Mouse (Mus musculus): Measurements from ENCODE around the gene Slc6a9.

Slc6a9 gene

DNA sequence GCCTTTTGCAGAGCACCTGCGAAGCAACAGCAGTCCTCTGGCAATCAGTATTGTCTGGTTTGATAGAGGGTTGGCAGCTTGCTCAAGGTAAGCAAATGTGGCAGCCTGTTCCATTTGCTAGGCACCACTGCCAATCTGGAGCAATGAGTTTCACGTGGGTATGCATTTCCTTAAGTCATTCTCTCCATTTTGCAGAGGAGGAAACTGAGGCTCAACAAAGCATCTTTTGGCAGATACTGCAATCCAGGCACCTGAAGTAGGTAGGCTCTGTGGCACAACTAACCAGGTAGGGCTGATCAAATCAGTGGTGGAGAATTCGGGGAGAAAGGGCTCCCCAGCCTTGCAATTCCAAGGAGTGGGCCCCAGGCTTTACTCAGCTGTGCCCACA, at the start of gene Slc6a9:
TSS of gene Slc6a9 (plus strand) at position 50 of the 388 bp plus-strand sequence.
- peak in 1 of 2 experiments; percentile 35 for DNase-seq (ENCODE audit: low spot score in 2 of 2)

DNA sequence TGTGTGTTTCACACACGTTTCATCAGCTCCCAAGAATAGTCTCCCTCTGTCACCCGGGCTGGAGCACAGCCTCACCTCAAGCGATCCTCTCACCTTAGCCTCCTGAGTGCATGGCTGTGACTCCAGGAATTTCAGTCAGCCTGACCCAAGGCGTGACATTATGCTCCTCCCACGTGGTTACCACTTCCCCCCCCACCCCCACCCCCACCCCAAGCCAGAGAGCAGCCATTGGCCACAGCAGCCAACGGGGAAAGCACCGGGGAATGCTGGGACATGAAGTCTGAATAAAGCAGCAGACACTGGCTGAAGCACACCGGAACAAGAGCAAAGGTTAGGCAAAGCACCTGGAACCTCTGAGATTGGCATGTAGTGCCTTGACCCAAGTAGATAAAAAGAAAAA, 47.3 kb upstream of the Slc6a9 start:
- no peak for DNase-seq (ENCODE audit: low spot score in 2 of 2)

DNA sequence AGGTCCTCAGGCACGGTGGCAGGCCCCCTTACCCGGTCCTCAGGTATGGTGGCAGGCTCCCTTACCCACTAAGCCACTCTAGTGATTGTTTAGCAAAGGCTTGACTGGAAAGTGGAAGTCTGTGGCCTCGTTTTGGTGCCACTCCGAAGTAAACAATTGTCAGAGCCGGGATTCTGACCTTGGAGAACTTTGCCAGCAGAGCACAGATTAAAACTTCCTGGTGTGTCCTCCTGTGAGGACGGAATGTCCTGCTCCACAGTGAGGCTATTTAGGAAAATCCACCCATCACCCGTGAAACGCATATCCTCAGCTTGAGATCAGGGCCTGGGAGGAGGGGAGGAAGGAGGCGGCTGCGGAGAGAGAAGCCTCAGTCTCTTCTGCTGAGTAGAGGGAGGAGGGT, 46.0 kb upstream of the Slc6a9 start:
- DNase-seq (ENCODE audit: low spot score in 2 of 2), result no peak

DNA sequence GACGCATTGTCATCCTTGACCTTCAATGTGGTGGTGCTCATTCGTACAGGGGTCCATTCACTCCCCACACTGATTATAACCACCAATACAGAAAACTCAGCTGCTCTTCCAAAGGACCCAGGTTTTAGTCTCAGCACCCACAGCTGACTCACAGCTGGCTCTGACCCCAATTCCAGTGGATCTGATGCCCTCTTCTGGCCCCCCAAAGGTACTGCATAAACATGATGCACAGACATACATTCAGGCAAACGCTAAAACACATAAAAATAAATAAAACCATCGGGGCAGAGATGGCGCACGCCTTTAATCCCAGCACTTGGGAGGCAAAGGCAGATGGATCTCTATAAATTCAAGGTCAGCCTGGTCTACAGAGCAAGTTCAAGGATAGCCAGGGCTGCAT, 34.4 kb upstream of the Slc6a9 start:
- no peak for DNase-seq (ENCODE audit: low spot score in 2 of 2)

DNA sequence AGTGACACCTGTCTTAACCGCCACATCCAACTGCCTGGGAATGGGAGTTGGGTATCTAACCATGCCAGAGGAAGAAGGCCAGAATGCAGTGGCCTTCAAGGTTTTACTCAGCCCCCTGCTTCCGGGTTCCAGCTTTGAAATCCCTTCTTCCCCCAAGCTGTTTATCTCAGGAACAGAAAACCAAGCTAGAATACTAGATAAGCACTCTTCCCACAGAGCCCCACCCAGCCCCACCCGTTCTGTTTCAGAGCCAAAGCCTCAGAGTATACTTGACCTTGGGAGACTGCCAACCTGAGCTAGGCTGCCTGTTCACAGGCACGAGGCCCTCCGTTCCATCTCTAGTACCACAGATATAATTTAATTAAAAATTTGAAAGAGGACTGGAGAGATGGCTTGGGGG, 27.3 kb upstream of the Slc6a9 start:
- DNase-seq (ENCODE audit: low spot score in 2 of 2), result peak in 1 of 2 experiments; percentile 56

DNA sequence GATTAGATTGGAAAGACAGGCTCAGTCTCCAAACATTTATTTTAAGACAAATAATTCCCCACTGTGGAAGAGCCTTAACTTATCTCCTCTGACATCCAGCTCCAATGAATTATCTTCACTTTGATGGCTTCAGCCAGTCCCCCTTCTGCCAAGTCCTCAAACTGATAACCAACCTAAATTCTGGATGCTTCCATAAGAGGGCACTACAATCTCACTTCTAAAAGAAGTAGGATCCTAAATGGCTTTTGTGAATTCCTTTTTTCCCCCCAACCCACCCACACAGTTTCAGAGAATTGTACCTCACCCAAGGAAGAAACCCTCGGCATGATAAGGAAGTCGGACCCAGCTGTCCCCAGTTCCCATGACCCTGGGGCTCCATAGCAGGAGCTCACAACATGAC, 23.4 kb upstream of the Slc6a9 start:
- DNase-seq (ENCODE audit: low spot score in 2 of 2), result no peak

DNA sequence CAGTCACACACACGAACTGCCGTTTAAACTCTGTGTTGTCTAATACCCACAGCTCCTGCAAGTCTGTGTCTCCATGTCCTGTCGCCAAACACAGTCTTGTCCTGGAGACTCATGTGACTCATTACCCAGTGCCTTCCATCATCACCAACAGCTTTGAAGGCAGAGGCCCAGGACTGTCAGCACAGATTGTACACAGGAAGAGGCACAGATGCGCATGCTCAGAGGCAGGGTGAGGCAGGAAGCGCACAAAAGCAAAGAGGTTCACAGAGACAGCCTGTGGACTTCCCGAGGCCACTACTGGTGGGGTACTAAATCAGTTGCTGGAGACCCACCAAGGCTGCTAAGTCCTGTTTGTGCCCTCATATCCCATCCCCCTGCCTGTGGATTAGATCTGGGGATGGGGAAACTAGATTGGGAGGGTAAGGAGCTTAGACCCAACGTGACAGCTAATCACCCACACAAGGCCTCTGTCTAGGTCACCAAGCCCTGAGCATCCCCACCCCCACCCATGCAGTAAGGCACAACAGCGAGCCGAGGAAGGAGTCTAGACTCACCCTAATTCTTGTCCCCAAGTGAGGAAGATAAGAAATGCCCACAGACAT, 20.6 kb upstream of the Slc6a9 start:
- DNase-seq (ENCODE audit: low spot score in 2 of 2), result peak in 1 of 2 experiments; percentile 41

DNA sequence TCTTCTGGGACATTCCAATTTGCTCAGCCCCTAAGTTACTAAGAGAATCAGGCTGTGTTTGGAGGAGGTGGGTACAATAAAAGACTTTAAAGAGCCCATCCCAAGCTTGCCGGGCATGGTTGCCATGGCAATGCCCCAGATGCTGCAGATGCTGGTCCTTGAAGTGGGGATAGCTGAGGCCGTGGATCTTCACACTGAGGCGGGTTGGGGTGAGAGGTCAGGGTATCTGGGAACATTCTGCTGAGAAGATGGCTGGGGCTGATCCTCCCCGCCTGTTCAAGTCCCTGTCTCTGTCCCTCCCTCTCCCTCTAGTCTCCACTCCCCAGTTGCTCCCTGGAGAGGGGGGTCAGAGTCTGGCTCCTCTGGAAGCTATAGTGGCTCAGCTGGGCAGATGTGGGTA, 20.0 kb upstream of the Slc6a9 start:
- DNase-seq (ENCODE audit: low spot score in 2 of 2), result no peak

DNA sequence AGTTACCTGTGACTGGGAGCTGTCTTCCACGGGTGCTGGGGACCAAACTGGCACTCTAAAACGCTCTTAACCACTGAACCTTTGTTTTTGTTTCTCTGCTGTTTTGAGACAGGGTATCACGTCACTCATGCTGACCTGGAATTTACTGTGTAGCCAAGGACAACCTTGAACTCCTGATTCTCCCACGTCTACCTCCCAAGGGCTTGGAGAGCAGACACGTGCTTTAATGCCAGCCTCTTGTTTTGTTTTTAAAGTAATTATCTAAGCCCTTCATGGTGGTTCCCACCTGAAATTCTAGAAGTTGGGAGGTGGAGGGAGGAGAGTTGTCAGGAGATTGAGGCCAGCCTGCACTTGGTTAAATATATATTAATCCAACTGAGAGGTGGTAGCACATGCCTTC, 17.5 kb upstream of the Slc6a9 start:
- DNase-seq (ENCODE audit: low spot score in 2 of 2), result no peak

DNA sequence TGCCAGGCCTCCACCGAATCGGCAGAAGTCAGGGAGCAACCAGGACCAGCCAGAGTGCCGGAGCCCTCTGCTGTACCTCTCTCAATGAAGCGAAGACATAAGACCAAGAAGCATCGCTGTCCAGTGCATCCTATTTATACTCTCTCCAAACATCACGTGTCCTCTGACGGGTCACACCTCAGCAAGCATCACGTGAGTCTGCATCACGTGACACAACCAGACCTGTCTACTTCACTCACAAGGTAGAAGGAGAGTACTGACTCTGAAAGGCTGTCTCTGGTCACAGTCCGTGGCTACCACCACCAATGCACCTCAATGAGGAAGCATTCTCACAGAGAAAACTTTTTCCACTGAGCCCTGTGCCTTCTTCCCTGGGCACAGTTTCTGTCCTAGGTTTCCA, 16.3 kb upstream of the Slc6a9 start:
- DNase-seq (ENCODE audit: low spot score in 2 of 2), result no peak

DNA sequence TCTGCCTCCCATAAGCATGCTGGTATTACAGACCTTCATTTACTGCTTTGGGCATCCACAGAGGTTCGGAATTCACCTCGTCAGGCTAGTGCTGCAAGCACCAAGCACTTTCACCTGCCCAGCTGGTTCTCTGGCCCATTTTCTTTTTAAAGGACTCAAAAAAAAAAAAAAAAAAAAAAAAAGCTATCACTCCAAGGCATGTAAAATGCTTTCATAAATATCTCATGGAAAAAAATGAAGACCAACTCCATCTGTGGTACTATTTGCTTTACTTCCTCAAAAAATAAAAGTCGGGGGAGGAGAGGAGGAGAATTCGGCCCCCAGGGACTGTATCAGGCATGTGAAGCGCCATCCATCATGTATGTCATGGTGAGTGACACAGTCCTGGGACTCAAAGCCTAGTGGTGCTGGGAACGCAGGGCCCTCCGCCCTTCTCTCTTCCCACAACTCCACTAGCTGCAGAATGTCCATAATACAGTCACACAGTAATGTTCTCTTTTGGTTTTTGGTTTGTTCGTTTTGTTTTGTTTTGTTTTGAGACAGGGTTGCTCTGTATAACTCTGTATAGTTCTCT, 5.6 kb upstream of the Slc6a9 start:
- no peak for DNase-seq (ENCODE audit: low spot score in 2 of 2)

DNA sequence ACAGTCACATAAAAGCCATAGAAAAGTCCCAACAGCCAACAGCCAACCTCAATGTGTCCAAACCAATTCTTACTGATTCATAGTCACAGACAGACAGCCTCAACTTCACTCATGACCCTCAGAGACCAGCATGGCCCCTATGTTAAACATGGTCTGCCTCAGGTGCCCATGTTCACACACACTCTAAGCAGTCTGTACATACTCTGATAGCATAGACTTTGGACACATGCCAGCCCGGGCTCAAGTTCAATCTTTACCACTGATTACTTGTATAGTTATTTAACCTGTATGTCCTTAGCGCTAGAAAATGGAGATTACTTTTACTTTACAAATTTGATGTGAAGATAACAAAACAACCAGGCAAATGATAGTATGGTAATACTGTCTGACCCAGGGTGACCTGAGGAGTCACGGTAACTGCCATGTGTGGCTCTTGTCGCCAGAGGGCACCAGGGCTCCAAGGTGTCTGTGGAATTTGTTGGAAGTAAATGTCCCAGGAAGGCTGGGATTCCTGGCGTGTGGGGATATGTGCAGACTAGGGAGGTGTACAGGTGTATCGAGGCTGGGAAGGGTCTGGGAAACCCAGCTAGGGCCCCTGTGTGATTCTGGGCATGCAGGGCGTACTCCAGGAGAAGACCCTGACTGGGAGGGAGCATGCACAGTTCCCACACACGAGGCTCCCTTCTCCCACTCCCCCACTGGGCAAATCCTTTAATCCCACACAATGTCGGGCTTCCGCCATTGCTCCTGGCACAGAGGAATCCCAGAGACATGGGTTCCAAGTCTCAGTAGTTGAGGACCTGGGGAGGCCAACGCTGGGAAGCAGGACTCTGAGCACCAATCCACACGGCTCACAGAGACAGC, 4.8 kb upstream of the Slc6a9 start:
- peak; percentile 75 to 86 for DNase-seq (ENCODE audit: low spot score in 2 of 2)

DNA sequence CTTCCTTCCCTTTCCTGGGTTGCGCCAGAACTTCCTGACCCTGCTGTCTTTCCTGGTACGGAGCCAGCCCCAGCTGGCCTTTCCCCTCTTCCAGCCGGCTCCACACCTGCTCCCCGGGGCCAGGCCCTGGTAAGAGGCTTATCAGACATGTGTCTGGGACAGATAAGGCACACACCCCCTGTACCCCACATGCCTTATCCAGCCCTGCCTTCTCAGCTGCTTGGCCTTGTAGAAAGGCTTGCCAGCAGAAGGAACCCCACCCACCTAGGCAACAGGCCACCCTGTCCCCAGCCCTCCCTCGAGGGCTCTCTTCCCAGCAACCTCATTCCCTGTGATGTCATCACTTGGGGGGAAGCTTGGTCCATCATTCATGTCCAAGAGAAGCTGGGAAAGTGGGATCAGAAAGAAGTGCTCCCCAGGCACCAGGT, 4.2 kb upstream of the Slc6a9 start:
- peak; percentile 74 to 86 for DNase-seq (ENCODE audit: low spot score in 2 of 2)

DNA sequence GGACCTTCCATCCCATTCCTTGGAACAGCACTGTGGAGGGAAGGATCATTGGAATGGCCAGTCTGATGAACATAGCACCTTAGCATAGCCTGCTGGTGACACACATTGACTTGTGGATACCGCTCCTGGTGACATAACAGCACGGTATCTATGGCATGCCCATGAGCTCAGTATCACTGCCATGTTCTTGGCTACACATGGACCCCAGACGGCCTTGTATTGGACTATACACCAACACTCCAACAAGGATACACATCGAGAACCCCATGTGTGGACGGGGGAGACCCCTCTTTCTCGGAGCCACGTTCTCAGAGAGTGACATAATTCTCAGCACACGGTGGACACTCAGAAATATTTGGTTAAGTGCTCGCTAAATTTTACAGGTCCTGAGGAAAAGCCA, 3.5 kb upstream of the Slc6a9 start:
- no peak for DNase-seq (ENCODE audit: low spot score in 2 of 2)

DNA sequence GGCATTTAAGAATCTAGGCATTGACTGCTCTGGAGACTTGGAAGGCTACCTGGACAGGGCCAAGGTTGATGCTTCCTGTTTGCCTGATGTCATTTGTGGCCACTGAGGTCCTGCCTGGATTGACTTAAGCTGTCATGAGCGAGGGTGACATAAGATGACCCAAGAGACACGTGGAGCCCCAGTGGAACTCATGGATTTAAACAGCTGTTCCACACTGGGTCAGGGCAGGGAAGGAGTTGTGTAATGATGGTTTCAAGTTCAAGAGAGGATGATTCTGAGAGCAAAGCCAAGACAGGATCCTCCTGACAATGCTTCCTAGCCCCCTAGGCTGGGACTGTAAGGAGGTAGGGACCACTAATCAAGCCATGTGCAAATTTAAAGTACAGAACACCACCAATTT, 2.8 kb upstream of the Slc6a9 start:
- DNase-seq (ENCODE audit: low spot score in 2 of 2), result no peak

DNA sequence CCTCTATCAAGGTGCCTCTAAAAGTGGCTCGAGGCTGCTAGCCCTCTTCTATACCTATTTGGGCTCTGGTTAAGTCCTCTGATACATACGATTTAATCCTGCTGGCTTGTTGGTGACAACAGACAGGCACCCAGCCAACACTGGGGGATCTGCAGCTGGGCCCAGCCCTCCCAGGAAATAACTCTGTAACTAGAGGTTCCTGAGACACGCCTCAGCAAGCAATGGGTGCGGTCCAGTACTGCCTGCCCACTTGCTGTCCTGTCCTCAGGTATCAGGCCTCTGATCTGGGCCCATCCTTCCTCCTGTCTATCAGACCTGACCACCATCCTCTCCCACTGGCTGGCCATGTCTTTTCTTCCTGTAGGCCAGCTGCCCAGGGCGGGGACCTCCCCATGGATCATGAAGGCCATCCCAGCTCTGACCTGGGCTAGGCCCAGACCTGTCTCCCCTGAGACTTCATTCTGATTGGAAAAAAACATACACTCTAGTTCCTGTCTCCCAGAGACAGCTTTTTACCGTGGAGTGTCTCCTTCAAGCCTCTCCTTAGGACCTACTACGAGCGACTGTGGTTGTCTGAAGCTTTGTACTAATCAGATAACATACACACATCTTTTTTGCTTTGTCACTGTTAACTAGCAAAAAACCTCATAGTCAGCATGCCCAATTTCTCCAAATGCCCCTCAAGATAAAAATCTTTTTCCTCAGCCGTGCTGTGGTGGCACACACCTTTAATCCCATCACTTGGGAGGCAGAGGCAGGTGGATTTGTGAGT, 2.2 kb upstream of the Slc6a9 start:
- DNase-seq (ENCODE audit: low spot score in 2 of 2), result peak; percentile 71 to 77

DNA sequence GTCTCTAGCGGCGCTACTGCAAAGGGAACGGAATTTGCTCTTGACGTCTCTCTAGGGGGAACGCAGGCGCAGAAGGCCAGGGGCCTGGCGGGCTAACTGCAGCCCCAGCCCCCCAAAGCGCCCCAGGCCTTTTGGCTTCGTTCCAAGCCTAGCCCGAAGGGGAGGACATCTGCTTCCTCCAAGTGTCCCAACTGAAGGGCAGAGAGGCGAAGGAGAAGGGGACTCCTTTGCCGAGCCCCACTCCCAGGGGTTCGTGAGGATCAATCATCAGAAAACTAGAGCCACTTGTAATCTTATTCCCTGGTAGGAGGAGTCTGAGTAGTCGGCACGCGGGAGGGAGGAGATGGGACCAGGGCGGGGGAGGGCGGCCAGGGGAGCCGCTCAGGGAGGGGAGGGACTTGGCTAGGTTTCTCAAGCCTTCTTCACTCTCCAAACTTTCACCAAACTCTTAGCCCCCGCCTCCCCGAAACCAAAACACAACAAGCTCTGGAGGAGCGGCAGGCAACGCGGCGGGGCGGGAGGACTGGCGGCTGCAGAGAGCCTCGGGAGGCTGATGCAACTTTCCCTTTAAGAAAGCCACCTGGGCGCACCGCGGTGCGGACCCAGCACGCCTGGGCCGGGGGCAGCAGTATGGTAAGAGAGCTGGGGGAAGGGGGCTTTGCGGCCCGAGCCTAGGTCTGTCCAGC, 682 bp downstream of the Slc6a9 start:
- peak; percentile 76 to 89 for DNase-seq (ENCODE audit: low spot score in 2 of 2)

DNA sequence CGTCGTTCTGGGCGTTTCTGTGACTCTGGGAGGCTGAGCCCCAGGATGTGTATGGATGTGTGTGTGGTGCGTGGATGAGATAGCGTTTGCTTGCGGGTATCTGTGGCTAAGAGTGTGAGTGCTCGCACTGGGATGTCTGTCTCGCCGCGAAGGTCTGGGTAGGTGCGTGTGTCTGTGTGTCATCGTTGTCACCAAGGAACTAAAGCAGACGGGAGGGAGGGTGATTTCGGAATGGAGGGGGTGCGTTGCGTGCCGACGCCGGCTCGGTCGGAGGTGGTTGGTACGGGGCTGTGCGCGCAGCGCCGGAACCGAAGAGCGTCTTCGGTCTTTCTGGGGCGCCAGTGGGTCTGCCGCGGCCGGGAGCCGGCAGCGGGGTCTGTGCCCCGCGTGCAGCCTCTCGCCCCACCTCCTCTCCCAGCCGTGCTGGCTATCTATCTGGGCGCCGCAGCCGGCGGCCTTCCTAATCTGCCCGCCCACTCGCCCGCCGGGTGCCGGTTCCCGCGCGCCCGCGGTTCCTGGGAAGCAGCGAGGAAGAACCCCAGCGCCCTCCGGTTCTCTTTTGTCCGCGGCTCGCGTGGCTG, 1.3 kb downstream of the Slc6a9 start:
- peak; percentile 77 to 86 for DNase-seq (ENCODE audit: low spot score in 2 of 2)

DNA sequence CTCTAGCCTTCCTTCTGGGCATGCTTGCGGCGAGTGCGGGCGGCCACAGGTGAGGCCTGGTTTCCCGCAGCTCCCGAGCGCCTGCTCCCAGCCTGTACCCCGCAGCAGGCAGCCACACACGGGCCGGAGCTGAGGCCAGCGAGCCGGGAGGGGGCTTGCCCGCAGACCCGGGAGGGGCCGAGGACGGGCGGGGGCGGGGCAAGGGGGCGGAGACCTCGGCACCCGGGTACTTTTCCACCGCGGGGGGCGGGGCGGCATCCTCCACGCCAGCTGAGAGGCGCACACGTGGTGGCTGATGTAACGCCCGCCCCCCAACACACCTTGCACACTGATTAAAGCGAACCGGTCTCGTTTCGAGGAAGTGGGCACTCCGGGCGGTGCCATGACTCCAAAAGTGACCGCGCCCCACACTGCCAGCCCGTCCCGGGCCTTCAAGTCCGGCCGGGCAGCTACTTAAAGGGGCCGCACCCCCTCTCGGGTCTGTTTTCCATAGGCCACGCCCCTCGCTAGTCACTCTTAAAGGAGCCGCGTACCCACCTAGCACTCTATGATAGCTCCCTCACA, 2.0 kb downstream of the Slc6a9 start:
- peak; percentile 92 to 95 for DNase-seq (ENCODE audit: low spot score in 2 of 2)

DNA sequence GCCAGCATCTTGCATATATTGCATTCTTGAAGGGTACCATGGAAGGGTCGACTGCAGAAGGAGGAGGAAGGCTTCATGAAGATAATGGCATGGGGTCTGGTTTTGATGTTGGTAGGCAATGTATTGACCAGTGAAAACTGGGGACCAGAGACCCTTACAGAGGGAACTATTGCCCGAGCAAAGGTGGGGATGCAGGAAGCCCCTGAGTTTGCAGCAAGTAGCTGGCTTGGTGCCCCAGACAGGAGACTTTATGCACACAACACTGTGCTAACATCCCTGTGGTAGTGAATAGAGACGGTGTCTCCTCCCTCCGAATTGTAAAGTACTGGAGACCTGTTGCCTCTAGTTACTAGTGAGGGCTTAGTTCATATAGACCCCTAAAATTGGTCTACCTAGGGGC, 3.0 kb downstream of the Slc6a9 start:
- no peak for DNase-seq (ENCODE audit: low spot score in 2 of 2)

DNA sequence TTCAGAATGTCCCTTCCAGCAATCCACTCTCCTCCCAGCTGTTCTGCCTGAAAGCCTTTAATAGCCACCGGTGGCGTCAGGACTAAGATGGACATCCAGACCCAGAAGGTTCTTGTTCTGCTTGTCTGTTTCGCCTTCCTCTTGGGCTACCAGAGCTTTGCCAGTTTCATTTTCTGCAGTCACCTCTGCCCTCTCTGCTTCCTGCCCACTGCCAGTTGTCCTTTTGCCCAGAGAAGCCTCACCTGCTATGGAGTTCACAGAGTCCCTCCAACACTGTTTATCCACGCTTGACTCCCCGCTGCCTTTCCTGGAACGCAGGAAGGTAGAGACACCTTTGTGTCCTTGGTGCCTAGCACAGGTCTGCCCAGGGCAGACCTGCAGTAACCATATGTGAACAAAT, 5.1 kb downstream of the Slc6a9 start:
- DNase-seq (ENCODE audit: low spot score in 2 of 2), result no peak
